Mouse (Mus musculus) gastrocnemius, adult 18-20 months (tissue): Measurements from ENCODE around the gene Atad1. TPM values are rescaled to one million over a fixed set of nuclear protein-coding genes. Genes with fewer than 3 reads are reported as not detected.

Source experiments
- DNase-seq: peaks from one replicate; pipeline ENCODE4 v3.0.0; 2021; ENCODE audit warnings: low spot score
- total RNA-seq, 2 experiments: library from RNA; stranded (reverse); gene quantifications; 2 replicates each; pipeline ENCODE4 v1.2.3; 2021

Atad1 gene
- total RNA-seq, 2 experiments from 2014 or later: 54.6 to 58.7 TPM

DNA sequence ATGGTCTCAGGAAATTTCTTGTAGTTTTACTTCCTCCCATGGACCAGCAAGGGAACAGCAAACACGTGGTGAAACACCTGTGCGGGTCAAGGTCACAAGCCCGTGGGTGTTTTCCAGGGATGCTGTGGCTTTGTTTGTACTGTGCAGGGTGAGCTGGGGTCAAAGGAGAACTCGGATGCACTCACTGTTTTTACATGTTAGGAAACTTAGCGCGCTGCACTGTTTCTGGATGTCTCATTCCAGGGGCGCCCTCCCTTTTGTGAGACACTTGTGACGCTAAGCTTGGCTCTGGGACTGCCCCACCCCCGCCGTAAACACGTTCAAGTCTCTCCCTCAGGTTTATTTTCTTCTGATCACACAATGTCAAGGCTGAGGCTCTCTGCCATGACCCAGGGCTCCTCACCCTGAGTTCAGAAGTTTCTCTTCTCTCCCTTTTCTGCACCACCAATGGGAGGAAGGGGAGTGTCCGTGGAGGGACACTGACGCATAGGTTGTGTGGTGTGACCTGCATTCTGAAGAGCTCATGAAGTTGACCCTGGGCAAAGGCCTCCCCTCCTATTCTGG is 112.7 kb downstream of the Atad1 start:
- no peak for DNase-seq

DNA sequence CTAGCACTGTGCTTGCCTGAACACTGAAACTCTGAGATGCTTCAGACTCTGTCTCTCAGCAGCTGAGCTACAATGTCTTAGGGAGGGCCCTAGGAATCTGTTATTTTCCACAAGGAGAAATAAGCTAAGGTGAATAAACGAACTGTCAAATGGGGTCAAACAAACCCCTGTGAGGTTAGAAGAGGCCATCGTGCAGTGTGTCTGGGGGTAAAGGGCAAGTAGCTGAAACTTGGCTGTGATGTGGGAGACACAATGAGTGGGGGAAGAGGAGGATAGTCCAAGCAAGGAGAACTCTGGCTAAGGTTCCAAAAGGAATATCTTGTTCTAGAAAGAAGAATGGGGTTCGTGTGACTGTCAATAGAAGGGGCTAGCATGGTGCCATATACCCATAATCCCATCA is 117.4 kb downstream of the Atad1 start:
- DNase-seq: no peak

Other genes with a start within 250 kb of the Atad1 start
- gene Papss2, start 144.0 kb downstream of the Atad1 start, total RNA-seq: 1 to 10 TPM; 3.7 to 4.4 TPM
- gene Pten, start 17.7 kb upstream of the Atad1 start, total RNA-seq: 10 to 100 TPM; 28.4 to 32.2 TPM